Mouse (Mus musculus): Measurements from ENCODE around the gene Slc35g2. TPM values are rescaled to one million over a fixed set of nuclear protein-coding genes. Genes with fewer than 3 reads are reported as not detected.

Gene Slc35g2
- total RNA-seq, 2 experiments from 2014 or later = 2.5 to 3.9 TPM

Other genes with a start within 250 kb of the Slc35g2 start
- gene Il20rb, start 84.3 kb downstream of the Slc35g2 start, total RNA-seq (2021) = 1 to 10 TPM in 1 of 2 experiments, under 1 TPM in 1; 0.89 to 1.4 TPM
- gene Nck1, start 25.0 kb downstream of the Slc35g2 start, total RNA-seq (2021) = 10 to 100 TPM; 44.8 to 54.0 TPM
- gene Stag1, start 26.7 kb upstream of the Slc35g2 start, total RNA-seq (2021) = 10 to 100 TPM; 26.2 to 26.5 TPM